In genomic region chr6:125216898-125217297, GRCm38 (mm10) we compare ENCODE assay signal across 13 mouse cellular contexts. TPM values are rescaled to one million over a fixed set of nuclear protein-coding genes. Genes with fewer than 3 reads are reported as not detected.
DNase-seq lines count a peak whose midpoint lies in the region; ATAC-seq and TF ChIP-seq lines count a peak whose summit lies in the region.
"Had no signal": no experiment of that assay in that cellular context is flagged by ENCODE, and none has a peak within 500 bp of the region (broad histone marks: within the 10 kb centered on the region; RNA-seq: fewer than 3 reads in every experiment).

No protein-coding gene starts in this region.

- no peaks in the 10 kb centered on the region for H3K9me3 ChIP-seq in forebrain, embryonic 13.5 days (replicated peaks)
- no peaks in the 10 kb centered on the region for H3K9me3 ChIP-seq in forebrain, embryonic 16.5 days (ENCODE audit: control insufficient read depth, low read length)
- H3K9me3 ChIP-seq in liver, embryonic 14.5 days (ENCODE audit: control insufficient read depth, low read length), result no peaks in the 10 kb centered on the region
- no peaks in the 10 kb centered on the region for H3K9me3 ChIP-seq in lung, postnatal 0 days (ENCODE audit: low read length)
- H3K9me3 ChIP-seq: kidney, embryonic 15.5 days had no signal

- no peak overlapping the region for H3K27ac ChIP-seq in forebrain, embryonic 13.5 days
- no peak overlapping the region for H3K27ac ChIP-seq in forebrain, embryonic 16.5 days (ENCODE audit: low read length)
- H3K27ac ChIP-seq in liver, adult 2 months (replicated peaks; ENCODE audit: insufficient read depth, low read depth, low read length), result no peak overlapping the region
- no peak overlapping the region for H3K27ac ChIP-seq in brown adipose tissue, adult 24 weeks (replicated peaks; ENCODE audit: low read depth, low read length)
- H3K27ac ChIP-seq in liver, embryonic 14.5 days, result no peak overlapping the region
- no peak overlapping the region for H3K27ac ChIP-seq in lung, postnatal 0 days (ENCODE audit: low read length)
- H3K27ac ChIP-seq: kidney, embryonic 15.5 days had no signal

- H3K4me3 ChIP-seq in forebrain, embryonic 13.5 days, result no peak overlapping the region
- no peak overlapping the region for H3K4me3 ChIP-seq in forebrain, embryonic 16.5 days (replicated peaks; ENCODE audit: low read length)
- no peak overlapping the region for H3K4me3 ChIP-seq in liver, adult 2 months (ENCODE audit: insufficient read depth, low read depth, low read length)
- H3K4me3 ChIP-seq in brown adipose tissue, adult 24 weeks (ENCODE audit: insufficient read depth, low read depth, low read length), result 0 out of 2 replicates have a peak overlapping the region, but pooled peaks have one; percentile 5
- no peak overlapping the region; a peak in 1 of 4 replicates for H3K4me3 ChIP-seq in liver, embryonic 14.5 days (ENCODE audit: insufficient read depth in 1 of 2, low read depth in 2 of 2, low read length in 2 of 2)
- no peak overlapping the region for H3K4me3 ChIP-seq in lung, postnatal 0 days (ENCODE audit: low read depth, low read length)

- H3K79me2 ChIP-seq in liver, adult 2 months (ENCODE audit: control insufficient read depth, insufficient read depth, low read length), result no peaks in the 10 kb centered on the region

- no peak overlapping the region for H3K9ac ChIP-seq in forebrain, embryonic 13.5 days
- H3K9ac ChIP-seq in forebrain, embryonic 16.5 days (replicated peaks; ENCODE audit: low read depth, low read length), result no peak overlapping the region
- no peak overlapping the region for H3K9ac ChIP-seq in liver, adult 2 months (ENCODE audit: low read depth, low read length)
- H3K9ac ChIP-seq in liver, embryonic 14.5 days (replicated peaks), result no peak overlapping the region
- no peak overlapping the region for H3K9ac ChIP-seq in lung, postnatal 0 days (replicated peaks; ENCODE audit: low read depth)

- H3K27me3 ChIP-seq in forebrain, embryonic 13.5 days, result peaks cover 19% of the 10 kb centered on the region
- H3K27me3 ChIP-seq in forebrain, embryonic 16.5 days (replicated peaks; ENCODE audit: control insufficient read depth, insufficient read depth, low read length), result peaks cover 11% of the 10 kb centered on the region
- H3K27me3 ChIP-seq in liver, adult 2 months (ENCODE audit: control insufficient read depth, insufficient read depth, low read length), result no peaks in the 10 kb centered on the region
- peaks cover 4% of the 10 kb centered on the region for H3K27me3 ChIP-seq in liver, embryonic 14.5 days (ENCODE audit: control insufficient read depth, insufficient read depth, low read length)
- no peaks in the 10 kb centered on the region for H3K27me3 ChIP-seq in lung, postnatal 0 days (replicated peaks; ENCODE audit: insufficient read depth, low read length)

- no peak for TF ChIP-seq POLR2A in liver, adult 2 months (IDR thresholded peaks at IDR 0.05; ENCODE audit: extremely low read depth, insufficient read depth, low read length)

- H3K36me3 ChIP-seq in forebrain, embryonic 13.5 days (ENCODE audit: poor library complexity, severe bottlenecking), result no peaks in the 10 kb centered on the region
- H3K36me3 ChIP-seq in forebrain, embryonic 16.5 days (ENCODE audit: control insufficient read depth, insufficient read depth), result no peaks in the 10 kb centered on the region
- H3K36me3 ChIP-seq in liver, adult 2 months (ENCODE audit: control insufficient read depth, insufficient read depth, low read length), result no peaks in the 10 kb centered on the region; the same call in 1 of the 2 replicates
- no peaks in the 10 kb centered on the region for H3K36me3 ChIP-seq in liver, embryonic 14.5 days (replicated peaks; ENCODE audit: control insufficient read depth, insufficient read depth, low read depth)
- H3K36me3 ChIP-seq in lung, postnatal 0 days (ENCODE audit: insufficient read depth, low read length), result no peaks in the 10 kb centered on the region

- WGBS in forebrain, embryonic 13.5 days, result 80% methylated on average over 2 of the region's 2 CpGs
- 76% methylated on average over 2 of the region's 2 CpGs for WGBS in forebrain, embryonic 16.5 days
- WGBS in liver, adult 2 months, result 54% methylated on average over 2 of the region's 2 CpGs
- 54% methylated on average over 2 of the region's 2 CpGs for WGBS in liver, embryonic 14.5 days (ENCODE audit: insufficient replicate concordance)
- WGBS in lung, postnatal 0 days, result 77% methylated on average over 2 of the region's 2 CpGs

- ATAC-seq in forebrain, embryonic 13.5 days, result no peak
- ATAC-seq in forebrain, embryonic 16.5 days, result no peak
- ATAC-seq in liver, embryonic 14.5 days (ENCODE audit: insufficient read depth), result no peak
- ATAC-seq in lung, postnatal 0 days, result no peak

- TF ChIP-seq EP300 in liver, embryonic 14.5 days (IDR thresholded peaks at IDR 0.05; ENCODE audit: low read depth), result no peak
- TF ChIP-seq EP300 in lung, postnatal 0 days (IDR thresholded peaks at IDR 0.05), result no peak

- H3K4me2 ChIP-seq in forebrain, embryonic 13.5 days, result peak overlapping the region; percentile 95; the same call in 1 of the 2 replicates
- H3K4me2 ChIP-seq in forebrain, embryonic 16.5 days (ENCODE audit: low read length), result no peak overlapping the region
- peak overlapping the region; percentile 88; the same call in 1 of the 2 replicates for H3K4me2 ChIP-seq in liver, embryonic 14.5 days (ENCODE audit: low read depth)
- no peak overlapping the region for H3K4me2 ChIP-seq in lung, postnatal 0 days (replicated peaks; ENCODE audit: low read depth, low read length)

- H3K4me1 ChIP-seq in forebrain, embryonic 13.5 days, result peaks cover 9% of the 10 kb centered on the region; the same call in 1 of the 2 replicates
- peaks cover 6% of the 10 kb centered on the region for H3K4me1 ChIP-seq in forebrain, embryonic 16.5 days (replicated peaks; ENCODE audit: control insufficient read depth, insufficient read depth, low read length)
- 0 out of 2 replicates have a peak, but pooled peaks cover 3% of the 10 kb centered on the region for H3K4me1 ChIP-seq in liver, adult 2 months (ENCODE audit: control insufficient read depth, insufficient read depth, low read length)
- H3K4me1 ChIP-seq in brown adipose tissue, adult 24 weeks (ENCODE audit: control insufficient read depth, insufficient read depth, insufficient read length, low read length), result peaks cover 4% of the 10 kb centered on the region; the same call in 1 of the 2 replicates
- H3K4me1 ChIP-seq in liver, embryonic 14.5 days (replicated peaks; ENCODE audit: control insufficient read depth in 2 of 2, insufficient read depth in 2 of 2, low read length in 1 of 2), result peaks cover 0 to 1% of the 10 kb centered on the region in 2 experiments; a peak in 1 of 4 replicates
- no peaks in the 10 kb centered on the region for H3K4me1 ChIP-seq in lung, postnatal 0 days (ENCODE audit: insufficient read depth, low read depth, low read length)

- no peak for TF ChIP-seq CTCF in liver, adult 2 months (IDR thresholded peaks at IDR 0.05; ENCODE audit: low read depth, low read length)
- TF ChIP-seq CTCF in liver, embryonic 14.5 days (IDR thresholded peaks at IDR 0.05; ENCODE audit: low read depth), result no peak
- TF ChIP-seq CTCF in lung, postnatal 0 days (IDR thresholded peaks at IDR 0.05), result no peak

- DNase-seq in liver, adult 2 months (ENCODE audit: extremely low read depth, low read depth, low spot score), result peak; percentile 55
- DNase-seq in liver, result no peak
- no peak for DNase-seq in liver, embryonic 14.5 days (ENCODE audit: low read depth in 3 of 3, low spot score in 3 of 3)
- no peak for DNase-seq in right cerebral cortex, postnatal 4 days
- no peak for DNase-seq in lung, postnatal 0 days (ENCODE audit: low spot score)
- DNase-seq: gastrocnemius, postnatal 14 days; heart, postnatal 36 days had no signal

RNA-seq across cellular contexts. Expression of gene Vamp1, which starts 1.5 kb away (rescaled TPM):
- 5.4 and 6.3 TPM in 2 replicates for polyA plus RNA-seq in forebrain, embryonic 13.5 days (2015; fragmentation: Nextera tagmentation; extraction: Ambion mirVana)
- 5.5 and 7.3 TPM in 2 replicates for polyA plus RNA-seq in forebrain, embryonic 16.5 days (2015; fragmentation: Nextera tagmentation; extraction: Ambion mirVana)
- total RNA-seq in liver, adult 2 months (2014; rRNA removed), result 1.5 and 2.0 TPM in 2 replicates
- 3.8 and 5.5 TPM in 2 replicates for polyA plus RNA-seq in liver, adult 2 months (2012; rRNA removed)
- polyA plus RNA-seq in brown adipose tissue, adult 24 weeks (2012; ENCODE audit: insufficient read depth, insufficient read length, missing spikeins), result 5.4 and 7.7 TPM in 2 replicates
- 2.8 and 3.5 TPM in 2 replicates for polyA plus RNA-seq in liver, embryonic 14.5 days (2012; rRNA removed)
- 0.83 and 0.94 TPM in 2 replicates for polyA plus RNA-seq in liver, embryonic 14.5 days (2014; fragmentation: Nextera tagmentation; extraction: Ambion mirVana)
- polyA plus RNA-seq in lung, postnatal 0 days (2015; fragmentation: Nextera tagmentation; extraction: Ambion mirVana), result 3.0 and 3.5 TPM in 2 replicates

RNA-seq across cellular contexts. Expression of gene Tapbpl, which starts 14.8 kb away (rescaled TPM):
- 2.2 and 3.1 TPM in 2 replicates for polyA plus RNA-seq in forebrain, embryonic 13.5 days (2015; fragmentation: Nextera tagmentation; extraction: Ambion mirVana)
- 3.8 and 4.5 TPM in 2 replicates for polyA plus RNA-seq in forebrain, embryonic 16.5 days (2015; fragmentation: Nextera tagmentation; extraction: Ambion mirVana)
- total RNA-seq in liver, adult 2 months (2014; rRNA removed), result 15.0 and 16.5 TPM in 2 replicates
- polyA plus RNA-seq in liver, adult 2 months (2012; rRNA removed), result 18.2 and 19.0 TPM in 2 replicates
- polyA plus RNA-seq in brown adipose tissue, adult 24 weeks (2012; ENCODE audit: insufficient read depth, insufficient read length, missing spikeins), result 16.1 and 24.1 TPM in 2 replicates
- 4.2 and 5.0 TPM in 2 replicates for polyA plus RNA-seq in liver, embryonic 14.5 days (2012; rRNA removed)
- polyA plus RNA-seq in liver, embryonic 14.5 days (2014; fragmentation: Nextera tagmentation; extraction: Ambion mirVana), result 4.1 and 4.2 TPM in 2 replicates
- 14.2 and 16.9 TPM in 2 replicates for polyA plus RNA-seq in lung, postnatal 0 days (2015; fragmentation: Nextera tagmentation; extraction: Ambion mirVana)

RNA-seq across cellular contexts. Expression of gene Cd27, which starts 19.9 kb away (rescaled TPM):
- polyA plus RNA-seq in forebrain, embryonic 13.5 days (2015; fragmentation: Nextera tagmentation; extraction: Ambion mirVana), result 1.5 and 2.0 TPM in 2 replicates
- polyA plus RNA-seq in forebrain, embryonic 16.5 days (2015; fragmentation: Nextera tagmentation; extraction: Ambion mirVana), result 1.8 TPM in 1 of 2 replicates, not detected in the other
- 0.47 and 0.65 TPM in 2 replicates for total RNA-seq in liver, adult 2 months (2014; rRNA removed)
- 0.60 and 0.87 TPM in 2 replicates for polyA plus RNA-seq in liver, adult 2 months (2012; rRNA removed)
- polyA plus RNA-seq in brown adipose tissue, adult 24 weeks (2012; ENCODE audit: insufficient read depth, insufficient read length, missing spikeins), result not detected in 2 replicates
- 0.68 and 0.91 TPM in 2 replicates for polyA plus RNA-seq in liver, embryonic 14.5 days (2012; rRNA removed)
- polyA plus RNA-seq in liver, embryonic 14.5 days (2014; fragmentation: Nextera tagmentation; extraction: Ambion mirVana), result 0.43 and 0.47 TPM in 2 replicates
- polyA plus RNA-seq in lung, postnatal 0 days (2015; fragmentation: Nextera tagmentation; extraction: Ambion mirVana), result 2.4 and 3.0 TPM in 2 replicates
- total RNA-seq: CH12.LX; left cerebral cortex, adult 18-20 months had no signal

RNA-seq across cellular contexts. Expression of gene Mrpl51, which starts 25.3 kb away (rescaled TPM):
- 193 and 202 TPM in 2 replicates for polyA plus RNA-seq in forebrain, embryonic 13.5 days (2015; fragmentation: Nextera tagmentation; extraction: Ambion mirVana)
- 137 and 140 TPM in 2 replicates for polyA plus RNA-seq in forebrain, embryonic 16.5 days (2015; fragmentation: Nextera tagmentation; extraction: Ambion mirVana)
- 43.0 and 44.0 TPM in 2 replicates for total RNA-seq in liver, adult 2 months (2014; rRNA removed)
- polyA plus RNA-seq in liver, adult 2 months (2012; rRNA removed), result 69.8 and 72.4 TPM in 2 replicates
- 316 and 439 TPM in 2 replicates for polyA plus RNA-seq in brown adipose tissue, adult 24 weeks (2012; ENCODE audit: insufficient read depth, insufficient read length, missing spikeins)
- polyA plus RNA-seq in liver, embryonic 14.5 days (2012; rRNA removed), result 22.2 and 50.9 TPM in 2 replicates
- 178 and 182 TPM in 2 replicates for polyA plus RNA-seq in liver, embryonic 14.5 days (2014; fragmentation: Nextera tagmentation; extraction: Ambion mirVana)
- 151 and 154 TPM in 2 replicates for polyA plus RNA-seq in lung, postnatal 0 days (2015; fragmentation: Nextera tagmentation; extraction: Ambion mirVana)

RNA-seq across cellular contexts. Expression of gene Ncapd2, which starts 25.4 kb away (rescaled TPM):
- polyA plus RNA-seq in forebrain, embryonic 13.5 days (2015; fragmentation: Nextera tagmentation; extraction: Ambion mirVana), result 146 and 153 TPM in 2 replicates
- 91.4 and 91.6 TPM in 2 replicates for polyA plus RNA-seq in forebrain, embryonic 16.5 days (2015; fragmentation: Nextera tagmentation; extraction: Ambion mirVana)
- 2.4 and 4.6 TPM in 2 replicates for total RNA-seq in liver, adult 2 months (2014; rRNA removed)
- polyA plus RNA-seq in liver, adult 2 months (2012; rRNA removed), result 3.5 and 5.3 TPM in 2 replicates
- 7.5 and 9.2 TPM in 2 replicates for polyA plus RNA-seq in brown adipose tissue, adult 24 weeks (2012; ENCODE audit: insufficient read depth, insufficient read length, missing spikeins)
- 108 and 148 TPM in 2 replicates for polyA plus RNA-seq in liver, embryonic 14.5 days (2012; rRNA removed)
- 66.8 and 80.4 TPM in 2 replicates for polyA plus RNA-seq in liver, embryonic 14.5 days (2014; fragmentation: Nextera tagmentation; extraction: Ambion mirVana)
- 5.9 and 7.9 TPM in 2 replicates for polyA plus RNA-seq in lung, postnatal 0 days (2015; fragmentation: Nextera tagmentation; extraction: Ambion mirVana)

Comparison
In these comparisons a context has a peak if more than half of its experiments do, and no peak if none do; other contexts are left out.
1. H3K4me2 ChIP-seq: peak in forebrain, embryonic 13.5 days (single experiment) and liver, embryonic 14.5 days (single experiment); none in forebrain, embryonic 16.5 days (single experiment) and lung, postnatal 0 days (single experiment).